Mouse (Mus musculus): Measurements from ENCODE around the gene Sox3. TPM values are rescaled to one million over a fixed set of nuclear protein-coding genes. Genes with fewer than 3 reads are reported as not detected.

Sox3 gene
- not detected in 2 replicates for polyA plus RNA-seq (2015; fragmentation: Nextera tagmentation; extraction: Ambion mirVana)

GRCm38 (mm10) chrX:60892801-60893681, at the start of gene Sox3:
TSS of gene Sox3 (minus strand) at chrX:60893430.
- no peak within 1 kb of the TSS for H3K27ac ChIP-seq
- no peak for ATAC-seq (ENCODE audit: insufficient number of reproducible peaks, low FRiP score, low TSS enrichment, low read depth)
- no peaks in the 10 kb centered on the region for H3K9me3 ChIP-seq
- peak within 1 kb of the TSS; percentile 45 for H3K4me3 ChIP-seq
- H3K27me3 ChIP-seq: peaks cover 87% of the 10 kb centered on the region
- H3K36me3 ChIP-seq: no peaks in the 10 kb centered on the region
- H3K4me1 ChIP-seq: peaks cover 26% of the 10 kb centered on the region
- WGBS: 25% methylated on average over 72 of the region's 92 CpGs
- peak within 1 kb of the TSS; percentile 82 for H3K4me2 ChIP-seq
- H3K9ac ChIP-seq: no peak within 1 kb of the TSS

- Histone ChIP-seq H3K9ac (no peak overlapping the region), H3K9me3 (no peaks in the 10 kb centered on the region), H3K27me3 (no peaks in the 10 kb centered on the region), H3K27ac (no peak overlapping the region), H3K36me3 (no peaks in the 10 kb centered on the region), H3K4me2 (no peak overlapping the region), H3K4me3 (no peak overlapping the region), H3K4me1 (no peaks in the 10 kb centered on the region)
- WGBS: 78% methylated on average over 3 of the region's 3 CpGs
- no peak for ATAC-seq (ENCODE audit: insufficient number of reproducible peaks, low FRiP score, low TSS enrichment, low read depth)
Measured at GRCm38 (mm10) chrX:60940225-60940624, 47.0 kb upstream of the Sox3 start.

- H3K4me1 ChIP-seq: 0 out of 2 replicates have a peak, but pooled peaks cover under 1% of the 10 kb centered on the region
- H3K27me3 ChIP-seq: peaks cover 54% of the 10 kb centered on the region
- H3K4me3 ChIP-seq: no peak overlapping the region
- WGBS: 39% methylated on average over 4 of the region's 4 CpGs
- ATAC-seq (ENCODE audit: insufficient number of reproducible peaks, low FRiP score, low TSS enrichment, low read depth): no peak
- no peaks in the 10 kb centered on the region for H3K9me3 ChIP-seq
- H3K36me3 ChIP-seq: no peaks in the 10 kb centered on the region
- no peak overlapping the region for H3K27ac ChIP-seq
- no peak overlapping the region for H3K9ac ChIP-seq
- H3K4me2 ChIP-seq: no peak overlapping the region
Measured at GRCm38 (mm10) chrX:60899546-60899945, 6.3 kb upstream of the Sox3 start.

GRCm38 (mm10) chrX:60898641-60899040, 5.4 kb upstream of the Sox3 start:
- H3K27me3 ChIP-seq: peaks cover 63% of the 10 kb centered on the region
- H3K4me3 ChIP-seq: no peak overlapping the region
- peaks cover 10% of the 10 kb centered on the region for H3K4me1 ChIP-seq
- ATAC-seq (ENCODE audit: insufficient number of reproducible peaks, low FRiP score, low TSS enrichment, low read depth): no peak
- H3K9ac ChIP-seq: no peak overlapping the region
- H3K9me3 ChIP-seq: no peaks in the 10 kb centered on the region
- 11% methylated on average over 18 of the region's 18 CpGs for WGBS
- H3K36me3 ChIP-seq: no peaks in the 10 kb centered on the region
- no peak overlapping the region for H3K4me2 ChIP-seq
- H3K27ac ChIP-seq: no peak overlapping the region

- no peak for ATAC-seq (ENCODE audit: insufficient number of reproducible peaks, low FRiP score, low TSS enrichment, low read depth)
- Histone ChIP-seq H3K4me3 (no peak overlapping the region), H3K4me1 (peaks cover 26% of the 10 kb centered on the region), H3K4me2 (no peak overlapping the region), H3K9ac (no peak overlapping the region), H3K27me3 (peaks cover 83% of the 10 kb centered on the region), H3K36me3 (no peaks in the 10 kb centered on the region), H3K9me3 (no peaks in the 10 kb centered on the region), H3K27ac (no peak overlapping the region)
- WGBS: 22% methylated on average over 13 of the region's 13 CpGs
Measured at GRCm38 (mm10) chrX:60896296-60896695, 3.1 kb upstream of the Sox3 start.

GRCm38 (mm10) chrX:60895416-60895815, 2.2 kb upstream of the Sox3 start:
- Histone ChIP-seq H3K4me2 (no peak overlapping the region), H3K27me3 (peaks cover 82% of the 10 kb centered on the region), H3K27ac (no peak overlapping the region), H3K4me3 (no peak overlapping the region), H3K4me1 (peaks cover 26% of the 10 kb centered on the region), H3K9ac (no peak overlapping the region), H3K9me3 (no peaks in the 10 kb centered on the region), H3K36me3 (no peaks in the 10 kb centered on the region)
- ATAC-seq (ENCODE audit: insufficient number of reproducible peaks, low FRiP score, low TSS enrichment, low read depth): no peak
- 30% methylated on average over 11 of the region's 11 CpGs for WGBS

- Histone ChIP-seq H3K27me3 (peaks cover 90% of the 10 kb centered on the region), H3K9ac (no peak overlapping the region), H3K4me3 (peak overlapping the region; percentile 45), H3K9me3 (no peaks in the 10 kb centered on the region), H3K27ac (no peak overlapping the region), H3K4me2 (peak overlapping the region; percentile 82), H3K4me1 (peaks cover 26% of the 10 kb centered on the region), H3K36me3 (no peaks in the 10 kb centered on the region)
- 23% methylated on average over 54 of the region's 59 CpGs for WGBS
- no peak for ATAC-seq (ENCODE audit: insufficient number of reproducible peaks, low FRiP score, low TSS enrichment, low read depth)
Measured at GRCm38 (mm10) chrX:60893720-60894543, 702 bp upstream of the Sox3 start.

- peaks cover 85% of the 10 kb centered on the region for H3K27me3 ChIP-seq
- no peaks in the 10 kb centered on the region for H3K9me3 ChIP-seq
- H3K4me3 ChIP-seq: peak overlapping the region; percentile 45
- peaks cover 26% of the 10 kb centered on the region for H3K4me1 ChIP-seq
- no peak overlapping the region for H3K27ac ChIP-seq
- ATAC-seq (ENCODE audit: insufficient number of reproducible peaks, low FRiP score, low TSS enrichment, low read depth): no peak
- no peaks in the 10 kb centered on the region for H3K36me3 ChIP-seq
- no peak overlapping the region for H3K9ac ChIP-seq
- peak overlapping the region; percentile 82 for H3K4me2 ChIP-seq
- 27% methylated on average over 61 of the region's 102 CpGs for WGBS
Measured at GRCm38 (mm10) chrX:60892098-60892800, 981 bp downstream of the Sox3 start.

- ATAC-seq (ENCODE audit: insufficient number of reproducible peaks, low FRiP score, low TSS enrichment, low read depth): no peak
- peaks cover 85% of the 10 kb centered on the region for H3K27me3 ChIP-seq
- H3K9me3 ChIP-seq: no peaks in the 10 kb centered on the region
- WGBS: 19% methylated on average over 39 of the region's 43 CpGs
- no peak overlapping the region for H3K27ac ChIP-seq
- H3K4me2 ChIP-seq: peak overlapping the region; percentile 82
- H3K9ac ChIP-seq: no peak overlapping the region
- peak overlapping the region; percentile 45 for H3K4me3 ChIP-seq
- peaks cover 26% of the 10 kb centered on the region for H3K4me1 ChIP-seq
- no peaks in the 10 kb centered on the region for H3K36me3 ChIP-seq
Measured at GRCm38 (mm10) chrX:60891329-60892095, 1.7 kb downstream of the Sox3 start.

GRCm38 (mm10) chrX:60890651-60891050, 2.6 kb downstream of the Sox3 start:
- Histone ChIP-seq H3K9me3 (no peaks in the 10 kb centered on the region), H3K4me2 (no peak overlapping the region), H3K27ac (no peak overlapping the region), H3K36me3 (no peaks in the 10 kb centered on the region), H3K4me3 (no peak overlapping the region), H3K9ac (no peak overlapping the region), H3K27me3 (peaks cover 81% of the 10 kb centered on the region), H3K4me1 (peaks cover 26% of the 10 kb centered on the region)
- ATAC-seq (ENCODE audit: insufficient number of reproducible peaks, low FRiP score, low TSS enrichment, low read depth): no peak
- WGBS: 19% methylated on average over 18 of the region's 18 CpGs

GRCm38 (mm10) chrX:60889956-60890485, 3.2 kb downstream of the Sox3 start:
- no peak for ATAC-seq (ENCODE audit: insufficient number of reproducible peaks, low FRiP score, low TSS enrichment, low read depth)
- H3K4me1 ChIP-seq: peaks cover 26% of the 10 kb centered on the region

More at GRCm38 (mm10) chrX:60889956-60890485, 3.2 kb downstream of the Sox3 start:
- no peak overlapping the region for H3K27ac ChIP-seq
- WGBS: 14% methylated on average over 16 of the region's 17 CpGs
- H3K9ac ChIP-seq: no peak overlapping the region
- no peaks in the 10 kb centered on the region for H3K36me3 ChIP-seq
- peaks cover 77% of the 10 kb centered on the region for H3K27me3 ChIP-seq
- H3K4me2 ChIP-seq: no peak overlapping the region
- no peak overlapping the region for H3K4me3 ChIP-seq
- no peaks in the 10 kb centered on the region for H3K9me3 ChIP-seq
